Mouse (Mus musculus): ENCODE results near the gene Slc38a11.

Slc38a11 gene

GRCm38 (mm10) chr2:65334091-65334490, 29.7 kb downstream of the Slc38a11 start:
- no peak for DNase-seq (ENCODE audit: extremely low read depth, insufficient read length, low spot score)

- DNase-seq (ENCODE audit: extremely low read depth, insufficient read length, low spot score): peak; percentile 28
Measured at GRCm38 (mm10) chr2:65331321-65331720, 32.5 kb downstream of the Slc38a11 start.

GRCm38 (mm10) chr2:65321998-65322754, 41.7 kb downstream of the Slc38a11 start:
- no peak for DNase-seq (ENCODE audit: extremely low read depth, insufficient read length, low spot score)

DNA sequence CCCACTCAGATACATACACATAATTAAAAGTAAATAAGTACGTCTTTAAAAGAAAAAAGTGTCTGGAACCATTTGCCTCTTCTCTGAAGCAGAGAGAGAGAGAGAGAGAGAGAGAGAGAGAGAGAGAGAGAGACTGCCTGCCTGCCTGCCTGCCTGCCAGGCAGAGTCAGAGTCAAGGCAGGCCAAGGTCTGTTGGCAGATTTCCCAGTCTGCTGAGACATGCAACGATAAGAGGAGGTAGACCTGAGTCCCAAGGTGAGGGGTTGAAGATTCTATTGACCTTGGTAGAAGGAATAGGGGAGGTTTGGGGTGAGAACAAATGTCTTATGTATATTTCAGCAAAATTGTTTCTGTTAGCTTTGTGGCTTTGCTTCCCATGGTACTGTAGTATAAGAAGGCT, 42.9 kb downstream of the Slc38a11 start:
- no peak for DNase-seq (ENCODE audit: extremely low read depth, insufficient read length, low spot score)

- no peak for DNase-seq (ENCODE audit: extremely low read depth, insufficient read length, low spot score)
Measured at GRCm38 (mm10) chr2:65316721-65317120, 47.1 kb downstream of the Slc38a11 start.

DNA sequence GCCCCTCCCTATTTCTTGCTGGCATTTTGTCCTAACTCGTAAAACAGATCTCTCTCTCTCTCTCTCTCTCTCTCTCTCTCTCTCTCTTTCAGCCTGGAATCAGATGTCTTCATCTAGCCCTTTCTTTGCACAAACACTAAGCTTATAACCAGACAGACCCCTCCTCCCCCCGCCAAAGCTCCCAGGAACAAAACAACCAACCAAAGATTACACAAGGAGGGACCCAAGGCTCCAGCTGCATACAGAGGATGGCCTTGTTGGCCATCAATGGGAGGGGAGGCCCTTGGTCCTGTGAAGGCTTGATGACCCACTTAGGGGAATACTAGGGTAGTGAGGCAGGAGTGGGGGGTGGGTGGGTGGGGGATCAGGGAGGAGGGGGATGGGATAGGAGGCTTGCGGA, 52.6 kb downstream of the Slc38a11 start:
- no peak for DNase-seq (ENCODE audit: extremely low read depth, insufficient read length, low spot score)

GRCm38 (mm10) chr2:65296541-65296940, 67.3 kb downstream of the Slc38a11 start:
- DNase-seq (ENCODE audit: extremely low read depth, insufficient read length, low spot score): no peak

DNA sequence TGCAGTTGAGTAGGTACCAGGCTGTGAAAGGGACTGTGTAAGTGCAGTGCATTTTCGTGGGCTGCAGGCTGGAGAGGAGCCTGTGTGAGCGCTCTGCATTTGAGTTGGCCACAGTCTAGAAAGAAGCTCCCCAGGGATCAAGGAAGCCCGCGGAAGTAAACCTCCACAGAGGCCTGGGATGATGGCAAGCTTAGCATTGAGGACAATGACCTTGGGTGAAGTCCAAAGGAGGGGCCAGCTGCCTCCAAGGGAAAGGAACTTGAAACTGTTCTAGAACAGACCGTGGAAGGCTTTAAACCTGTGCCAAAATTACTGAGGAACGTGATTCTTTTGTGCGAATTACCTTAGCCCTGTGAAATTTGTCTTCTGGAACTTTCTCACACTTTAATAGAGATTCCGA, 69.7 kb downstream of the Slc38a11 start:
- no peak for DNase-seq (ENCODE audit: extremely low read depth, insufficient read length, low spot score)

DNA sequence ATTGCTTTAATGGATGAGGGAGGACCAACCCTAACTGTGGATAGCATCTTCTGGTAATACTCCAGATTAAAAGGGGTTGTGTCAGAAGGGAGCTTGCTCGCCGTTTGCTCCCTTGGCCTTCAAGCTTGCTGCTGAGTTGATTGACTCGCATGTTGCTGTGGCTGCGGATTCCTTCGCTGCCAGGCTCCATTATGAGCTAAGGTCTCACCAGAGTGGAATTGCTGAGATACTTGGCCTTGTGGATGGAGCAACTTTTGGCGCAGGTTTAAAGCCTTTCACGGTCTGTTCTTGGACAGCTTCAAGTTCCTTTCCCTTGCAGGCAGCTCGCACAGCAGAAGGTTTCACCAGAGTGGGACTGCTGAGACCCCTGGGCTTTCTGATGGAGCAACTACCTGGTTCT, 70.4 kb downstream of the Slc38a11 start:
- DNase-seq (ENCODE audit: extremely low read depth, insufficient read length, low spot score): no peak

DNA sequence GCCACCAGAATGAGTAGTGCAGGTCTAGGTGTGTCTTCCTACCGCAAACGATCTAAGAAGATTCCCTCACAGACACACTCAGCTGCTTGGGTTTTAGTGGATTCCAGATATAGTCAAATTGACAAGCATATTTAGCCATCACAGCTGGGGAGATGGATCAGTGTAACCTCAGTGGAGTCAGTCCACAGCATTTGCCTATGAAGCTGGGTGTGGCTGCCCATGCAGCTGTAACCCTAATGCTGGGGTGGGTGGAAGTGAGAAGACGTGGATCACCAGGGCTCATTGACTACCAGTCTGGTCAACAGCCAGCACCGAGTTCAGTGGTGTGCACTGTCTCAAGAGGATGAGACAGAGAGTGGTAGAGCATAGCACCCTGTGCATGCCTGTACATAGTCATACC, 74.1 kb downstream of the Slc38a11 start:
- no peak for DNase-seq (ENCODE audit: extremely low read depth, insufficient read length, low spot score)

GRCm38 (mm10) chr2:65288696-65289095, 75.1 kb downstream of the Slc38a11 start:
- DNase-seq (ENCODE audit: extremely low read depth, insufficient read length, low spot score): no peak

GRCm38 (mm10) chr2:65285380-65285779, 78.5 kb downstream of the Slc38a11 start:
- peak; percentile 78 for DNase-seq (ENCODE audit: extremely low read depth, insufficient read length, low spot score)

DNA sequence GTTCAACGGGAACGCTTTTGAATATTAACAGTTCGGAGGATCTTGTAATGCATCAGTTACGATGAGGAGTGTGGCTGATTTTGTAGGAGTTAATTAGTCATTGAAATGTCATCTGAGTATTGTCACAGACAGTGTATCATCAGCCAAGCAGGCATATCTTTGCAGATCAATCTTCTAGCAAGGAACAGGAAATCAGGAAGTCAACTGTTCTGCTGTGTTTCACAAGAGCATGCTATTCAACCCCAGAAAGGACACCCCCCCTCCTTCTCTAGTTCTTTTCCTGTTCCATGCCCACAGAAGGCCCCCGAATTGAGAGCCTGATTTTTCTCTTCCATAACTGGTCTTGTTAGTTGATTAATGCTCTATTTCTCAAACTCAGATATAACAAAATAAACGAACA, 80.9 kb downstream of the Slc38a11 start:
- no peak for DNase-seq (ENCODE audit: extremely low read depth, insufficient read length, low spot score)

DNA sequence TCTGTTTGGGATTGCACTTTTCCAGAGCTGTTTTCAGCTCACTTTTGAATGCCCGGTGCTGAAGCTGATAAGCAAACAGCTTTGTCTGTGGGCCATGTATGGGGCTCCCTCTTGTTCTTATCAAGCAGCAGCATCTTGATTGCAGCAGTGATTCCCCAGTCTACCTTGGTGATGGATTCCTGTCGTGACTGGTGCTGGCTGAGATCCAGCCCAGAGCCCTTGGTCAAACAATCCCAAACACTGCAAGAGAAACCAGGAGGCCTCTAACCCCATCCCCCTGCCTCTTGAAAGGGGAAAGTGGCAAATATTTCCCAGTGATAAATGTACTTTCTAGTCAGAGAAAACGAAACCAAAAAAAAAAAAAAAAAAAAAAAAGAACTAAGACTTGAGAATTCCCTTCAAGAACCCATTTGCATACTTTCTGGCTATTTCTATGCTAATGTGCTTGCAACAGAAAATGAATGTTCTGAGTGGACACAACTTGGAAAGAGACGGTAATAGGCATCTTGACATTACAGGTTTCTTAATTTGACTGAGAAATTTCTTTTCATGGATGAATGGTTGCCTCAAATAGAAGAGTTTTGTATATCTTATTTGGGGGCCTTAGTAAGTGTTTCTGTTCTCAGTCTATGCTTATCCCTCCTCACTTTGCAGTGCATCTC, 84.7 kb downstream of the Slc38a11 start:
- peak; percentile 7 for DNase-seq (ENCODE audit: extremely low read depth, insufficient read length, low spot score)

DNA sequence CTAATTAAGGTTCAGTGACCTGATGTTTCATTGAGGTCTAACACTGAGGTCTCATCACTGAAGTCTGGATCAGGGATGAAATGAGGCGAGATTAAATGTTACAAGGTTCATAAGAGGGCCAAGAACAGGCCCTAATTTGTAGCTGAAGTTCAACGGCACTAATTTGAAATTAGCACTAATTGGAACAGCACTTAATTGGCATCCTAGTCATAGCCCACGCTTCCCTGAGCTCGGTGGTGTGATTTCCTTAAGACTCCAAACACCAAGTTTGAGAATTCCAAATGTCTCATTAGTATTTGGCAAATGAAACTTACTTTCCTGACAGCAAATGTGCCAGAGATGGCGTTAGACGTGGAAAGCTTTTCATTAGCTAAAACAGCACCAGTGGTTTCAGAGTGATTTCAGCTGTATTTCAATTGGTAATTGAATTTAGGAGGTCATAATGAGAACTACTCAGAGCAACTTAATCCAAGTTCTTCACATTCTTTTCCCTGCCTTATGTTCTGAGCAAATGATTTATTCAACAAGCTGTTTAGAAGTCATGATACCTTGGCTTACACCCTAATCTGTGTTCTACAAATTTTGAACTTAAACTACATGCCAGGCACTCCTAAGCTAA, 88.3 kb downstream of the Slc38a11 start:
- no peak for DNase-seq (ENCODE audit: extremely low read depth, insufficient read length, low spot score)

DNA sequence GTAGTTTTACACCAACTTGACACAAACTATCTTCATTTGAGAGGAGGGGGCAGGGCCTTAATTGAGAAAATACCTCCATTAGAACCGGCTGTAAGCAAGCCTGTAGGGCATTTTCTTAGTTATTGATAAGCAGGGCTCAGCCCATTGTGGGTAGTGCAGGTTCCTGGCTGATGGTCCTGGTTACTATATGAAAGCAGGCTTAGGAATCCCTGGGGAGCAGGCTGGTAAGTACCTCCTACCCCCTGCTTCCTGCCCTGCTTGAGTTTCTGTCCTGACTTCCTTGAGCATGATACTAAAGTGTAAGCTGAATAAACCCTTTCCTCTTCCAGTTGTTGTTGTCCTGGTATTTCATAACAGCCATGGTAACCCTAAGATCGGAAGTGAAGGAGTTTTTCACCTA, 89.9 kb downstream of the Slc38a11 start:
- DNase-seq (ENCODE audit: extremely low read depth, insufficient read length, low spot score): no peak

DNA sequence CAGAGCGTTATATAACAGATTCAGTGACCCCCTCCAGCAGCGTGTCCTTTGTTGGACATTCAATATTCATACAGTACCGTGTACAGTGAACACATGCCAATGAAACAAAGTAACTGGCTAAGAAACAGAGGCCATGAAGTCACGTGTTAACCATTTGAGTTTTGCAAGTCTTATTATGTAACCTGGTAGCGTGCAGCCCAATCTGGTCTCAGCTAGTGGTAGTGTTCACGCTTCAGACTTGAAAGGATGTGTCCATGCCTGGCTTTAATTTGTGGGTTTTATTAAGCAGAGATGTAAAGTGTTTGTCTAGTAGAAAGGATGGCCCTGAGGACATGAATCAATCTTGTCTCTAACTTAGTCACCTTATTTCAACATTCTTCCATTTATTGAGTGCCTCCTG, 95.1 kb downstream of the Slc38a11 start:
- no peak for DNase-seq (ENCODE audit: extremely low read depth, insufficient read length, low spot score)

DNA sequence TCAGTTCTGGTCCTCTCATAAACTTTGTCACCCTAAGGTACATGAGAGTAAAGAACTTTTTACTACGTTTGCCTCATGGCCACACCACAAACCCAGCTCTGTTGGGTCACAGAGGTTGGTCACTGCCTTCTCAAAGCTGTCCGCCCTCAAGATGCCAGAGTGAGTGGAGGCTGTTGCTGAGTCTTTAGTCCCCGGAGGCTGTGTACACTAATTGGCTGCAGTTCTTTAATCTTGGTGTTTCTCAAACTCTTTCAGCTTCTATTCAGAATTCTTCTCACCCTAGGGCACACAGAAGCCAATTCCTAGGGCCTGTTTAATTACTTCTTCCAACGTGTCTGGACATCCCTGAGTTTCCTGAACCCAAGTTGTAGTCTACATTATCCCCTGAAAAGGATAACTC, 96.0 kb downstream of the Slc38a11 start:
- no peak for DNase-seq (ENCODE audit: extremely low read depth, insufficient read length, low spot score)

- no peak for DNase-seq (ENCODE audit: extremely low read depth, insufficient read length, low spot score)
Measured at GRCm38 (mm10) chr2:65266576-65267299, 97.1 kb downstream of the Slc38a11 start.

All from 3134 (cell line).